Mouse (Mus musculus) layer of hippocampus, adult 18-20 months (tissue): Measurements from ENCODE around the gene Fut11. TPM values are rescaled to one million over a fixed set of nuclear protein-coding genes. Genes with fewer than 3 reads are reported as not detected.
"Not testable (repeated sequence)": the region's sequence is repeated elsewhere in the genome, so short reads cannot be mapped to it uniquely, and the experiment has no call there.

Source experiments
- DNase-seq, 2 experiments: peaks; one replicate each; pipeline ENCODE4 v3.0.0; 2022; ENCODE audit warnings: low spot score in 2 of 2
- total RNA-seq, 2 experiments: library from RNA; stranded (reverse); gene quantifications; 2 replicates each; pipeline ENCODE4 v1.2.3; 2021

The Fut11 gene
- total RNA-seq, 2 experiments from 2014 or later: 14.5 to 14.7 TPM

- DNase-seq: peak; percentile 93 to 96
Measured at GRCm38 (mm10) chr14:20674064-20674833, 20.5 kb upstream of the Fut11 start, which contains the start of gene Sec24c. TSS of gene Sec24c (plus strand) at chr14:20674308.

- no peak for DNase-seq
Measured at GRCm38 (mm10) chr14:20677906-20678305, 16.9 kb upstream of the Fut11 start.

GRCm38 (mm10) chr14:20681742-20682141 is 13.0 kb upstream of the Fut11 start:
- no peak for DNase-seq

GRCm38 (mm10) chr14:20682498-20682897 is 12.3 kb upstream of the Fut11 start:
- DNase-seq: no peak

GRCm38 (mm10) chr14:20686576-20686975 is 8.2 kb upstream of the Fut11 start:
- peak in 1 of 2 experiments; percentile 49 for DNase-seq

GRCm38 (mm10) chr14:20689009-20689408 is 5.8 kb upstream of the Fut11 start:
- no peak for DNase-seq

- DNase-seq: no peak
Measured at GRCm38 (mm10) chr14:20691772-20692171, 3.0 kb upstream of the Fut11 start.

- no peak for DNase-seq
Measured at GRCm38 (mm10) chr14:20693589-20694101, 1.1 kb upstream of the Fut11 start.

- DNase-seq: no peak
Measured at GRCm38 (mm10) chr14:20694185-20694883, 434 bp upstream of the Fut11 start.

GRCm38 (mm10) chr14:20695761-20696520 is 1.2 kb downstream of the Fut11 start:
- peak in 1 of 2 experiments; percentile 21 for DNase-seq

- DNase-seq: peak in 1 of 2 experiments; percentile 87
Measured at GRCm38 (mm10) chr14:20696986-20697385, 2.2 kb downstream of the Fut11 start.

- DNase-seq: no peak
Measured at GRCm38 (mm10) chr14:20698515-20698914, 3.7 kb downstream of the Fut11 start.

GRCm38 (mm10) chr14:20700362-20700761 is 5.6 kb downstream of the Fut11 start:
- DNase-seq: no peak

GRCm38 (mm10) chr14:20701554-20701953 is 6.8 kb downstream of the Fut11 start:
- no peak for DNase-seq

GRCm38 (mm10) chr14:20702096-20702740 is 7.5 kb downstream of the Fut11 start:
- DNase-seq: no peak

- DNase-seq: peak; percentile 84 to 95
Measured at GRCm38 (mm10) chr14:20702741-20703381, 8.1 kb downstream of the Fut11 start, which contains the start of gene Chchd1. TSS of gene Chchd1 (plus strand) at chr14:20703006.

GRCm38 (mm10) chr14:20703461-20703860 is 8.7 kb downstream of the Fut11 start:
- not testable (repeated sequence) for DNase-seq

GRCm38 (mm10) chr14:20707201-20708190 is 12.7 kb downstream of the Fut11 start, which contains the start of gene Zswim8:
TSS of gene Zswim8 (plus strand) at chr14:20707552.
- DNase-seq: peak; percentile 90 to 95

GRCm38 (mm10) chr14:20708239-20708638 is 13.5 kb downstream of the Fut11 start:
- DNase-seq: no peak
